Mouse (Mus musculus) right cerebral cortex, postnatal 36 days (tissue): ENCODE measurements around the gene Rgs8.

ENCODE experiments used
- DNase-seq, 2 experiments: peaks; one replicate each; pipeline ENCODE4 v3.0.0; 2022; ENCODE audit warnings: low spot score in 2 of 2, mixed read lengths in 1 of 2

Gene Rgs8

GRCm38 (mm10) chr1:153704174-153704573 is 51.3 kb downstream of the Rgs8 start:
- DNase-seq: no peak

DNA sequence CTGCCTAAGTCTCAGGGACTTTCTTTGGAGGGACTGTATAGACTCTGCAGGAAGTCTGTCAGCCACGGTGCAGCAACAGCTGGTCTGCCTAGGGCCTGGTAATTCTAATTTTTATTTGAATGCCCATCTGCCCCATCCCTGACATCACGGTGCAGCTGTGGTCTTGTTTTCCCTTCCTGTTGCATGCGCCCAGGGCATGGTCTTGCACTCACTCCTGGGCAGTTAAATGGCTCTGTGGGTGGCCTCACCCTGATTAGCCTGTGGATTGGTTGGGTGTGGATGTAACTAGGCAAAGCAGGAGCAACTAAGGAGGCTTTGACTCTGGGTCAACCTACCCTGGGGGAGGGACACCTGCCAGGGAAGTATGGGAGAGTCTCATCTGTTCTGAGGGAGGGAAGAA is 52.2 kb downstream of the Rgs8 start:
- DNase-seq: no peak

- no peak for DNase-seq
Measured at GRCm38 (mm10) chr1:153708626-153709025, 55.8 kb downstream of the Rgs8 start.

DNA sequence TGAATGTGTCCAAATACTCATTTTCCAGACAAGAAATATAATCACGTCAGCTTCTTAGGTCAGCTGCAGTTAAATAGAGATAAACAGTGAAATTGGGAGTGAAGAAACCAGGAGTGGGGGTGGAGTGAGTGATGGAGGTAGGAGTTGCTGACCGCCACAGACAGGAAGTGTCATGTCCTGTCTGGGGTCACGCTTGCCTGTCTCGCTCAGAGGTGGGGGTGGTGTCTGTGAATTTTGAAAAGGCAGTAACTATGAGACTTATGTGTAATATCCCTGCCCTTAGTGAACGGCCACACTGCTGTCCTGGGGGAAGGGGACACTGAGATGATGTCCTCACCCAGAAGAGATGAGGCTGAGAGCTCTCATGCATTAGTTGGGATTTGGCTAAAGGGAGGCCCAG is 56.6 kb downstream of the Rgs8 start:
- DNase-seq: no peak

GRCm38 (mm10) chr1:153711544-153712262 is 58.9 kb downstream of the Rgs8 start:
- no peak for DNase-seq

DNA sequence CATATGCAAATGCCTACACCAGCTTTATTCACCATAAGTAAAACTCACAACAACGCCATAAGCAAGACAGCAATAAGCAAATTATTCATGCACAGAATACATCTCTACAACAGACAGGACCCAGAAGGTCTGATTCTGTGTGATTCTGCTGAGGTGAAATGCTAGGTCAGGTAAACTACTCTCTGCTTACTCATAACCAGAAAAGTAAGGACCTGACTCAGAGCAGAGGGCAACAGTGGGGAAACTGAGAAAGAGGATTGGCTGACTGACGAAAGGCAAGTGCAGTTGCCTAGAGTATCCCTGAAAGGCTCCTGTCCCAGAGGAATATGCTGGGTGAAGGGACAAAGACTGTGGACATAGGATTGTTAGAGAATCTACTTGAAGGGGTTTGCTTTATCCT is 59.8 kb downstream of the Rgs8 start:
- no peak for DNase-seq

DNA sequence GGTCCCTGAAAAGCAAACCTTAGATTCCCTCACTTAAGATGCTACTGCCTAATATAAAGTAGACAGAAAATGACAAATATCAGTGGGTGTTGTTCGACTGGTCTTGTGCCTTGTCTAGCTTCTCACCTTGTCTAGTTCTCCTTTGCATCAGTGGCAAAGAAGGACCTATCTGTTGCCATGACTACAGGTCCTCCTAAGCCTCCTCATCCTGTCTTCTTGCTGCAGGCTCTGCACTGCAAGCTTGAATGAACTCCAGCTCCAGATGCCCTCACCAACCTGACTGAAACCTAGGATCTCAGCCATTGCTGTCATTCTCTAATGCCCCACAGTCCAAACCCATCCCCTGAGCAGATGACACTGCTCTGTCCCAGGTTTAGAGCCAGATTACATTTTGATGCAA is 65.2 kb downstream of the Rgs8 start:
- DNase-seq: no peak

GRCm38 (mm10) chr1:153720935-153721334 is 68.1 kb downstream of the Rgs8 start:
- no peak for DNase-seq

DNA sequence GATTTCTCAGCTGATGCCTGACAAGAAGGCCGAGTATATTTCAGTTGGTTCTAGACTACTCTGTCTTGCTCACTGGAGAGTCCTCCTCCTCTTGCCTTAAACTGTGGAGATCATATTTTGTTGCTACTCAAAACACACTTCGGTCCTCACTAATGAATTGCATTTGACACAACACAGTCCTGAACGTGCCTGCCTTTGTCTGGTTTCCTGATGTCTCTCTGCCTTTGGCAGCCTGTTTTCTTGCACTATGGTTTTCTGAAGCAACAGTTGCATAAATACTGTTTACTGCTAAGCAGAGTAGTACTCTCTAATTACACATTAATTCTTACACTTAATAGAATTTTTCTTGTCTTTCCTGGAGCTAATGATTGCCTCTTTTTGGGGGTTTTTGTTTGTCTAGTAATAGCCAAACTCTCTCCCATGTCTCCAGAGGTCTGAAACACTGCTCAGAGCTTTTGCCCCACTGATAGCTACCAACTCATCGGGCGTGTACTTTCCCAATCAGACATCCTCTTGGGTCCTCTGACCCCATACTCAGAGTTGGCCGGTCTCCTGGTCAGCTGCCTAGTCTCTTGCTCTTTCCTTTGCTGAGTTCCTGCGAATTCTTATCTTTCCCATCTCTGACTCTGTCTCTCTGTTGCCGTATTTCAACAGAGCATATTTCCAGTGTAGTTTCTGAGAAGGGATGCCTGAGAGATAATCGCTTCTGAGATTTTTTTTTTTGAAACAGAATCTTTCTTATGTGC is 68.9 kb downstream of the Rgs8 start:
- no peak for DNase-seq

GRCm38 (mm10) chr1:153723426-153723825 is 70.6 kb downstream of the Rgs8 start:
- DNase-seq: no peak

DNA sequence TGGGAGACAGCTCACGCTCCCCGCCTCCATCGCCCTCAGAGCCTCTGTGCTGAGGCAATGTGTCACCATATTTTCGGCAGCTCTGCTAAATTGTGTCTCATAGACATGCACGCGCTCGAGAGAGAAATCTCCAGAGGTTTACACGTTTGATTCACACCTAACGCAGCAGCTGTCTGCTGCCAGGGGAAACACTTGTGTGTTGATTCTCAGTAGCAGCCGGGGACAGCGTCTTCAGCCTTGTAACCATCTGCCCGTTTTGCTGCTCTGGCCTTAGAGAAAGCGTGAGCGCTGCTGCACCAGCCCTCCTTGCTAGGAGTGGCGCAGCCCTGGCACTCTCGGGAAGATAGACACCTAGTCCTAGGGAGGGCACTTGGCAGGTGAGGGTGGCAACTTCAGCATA is 73.8 kb downstream of the Rgs8 start:
- peak; percentile 33 for DNase-seq

DNA sequence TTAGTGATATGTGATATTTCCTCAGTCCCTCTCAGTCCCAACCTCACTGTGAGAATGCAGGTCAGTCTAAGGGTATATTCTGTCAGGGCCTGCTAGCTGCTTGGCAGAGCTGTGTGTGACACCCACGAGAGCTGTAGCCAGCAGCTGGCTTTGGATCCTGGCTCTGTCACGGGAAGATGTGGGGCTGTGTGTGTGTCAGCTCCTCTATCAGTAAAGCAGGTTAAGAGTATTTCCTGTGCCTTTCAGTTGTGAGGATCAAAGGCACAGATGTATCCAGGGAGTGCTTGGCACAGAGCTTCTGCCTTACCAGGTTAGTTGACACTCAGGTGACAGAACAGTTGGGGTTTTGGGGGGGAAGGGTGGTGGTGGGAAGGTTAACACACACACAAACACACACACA is 77.0 kb downstream of the Rgs8 start:
- DNase-seq: no peak

GRCm38 (mm10) chr1:153730671-153731070 is 77.8 kb downstream of the Rgs8 start:
- no peak for DNase-seq

DNA sequence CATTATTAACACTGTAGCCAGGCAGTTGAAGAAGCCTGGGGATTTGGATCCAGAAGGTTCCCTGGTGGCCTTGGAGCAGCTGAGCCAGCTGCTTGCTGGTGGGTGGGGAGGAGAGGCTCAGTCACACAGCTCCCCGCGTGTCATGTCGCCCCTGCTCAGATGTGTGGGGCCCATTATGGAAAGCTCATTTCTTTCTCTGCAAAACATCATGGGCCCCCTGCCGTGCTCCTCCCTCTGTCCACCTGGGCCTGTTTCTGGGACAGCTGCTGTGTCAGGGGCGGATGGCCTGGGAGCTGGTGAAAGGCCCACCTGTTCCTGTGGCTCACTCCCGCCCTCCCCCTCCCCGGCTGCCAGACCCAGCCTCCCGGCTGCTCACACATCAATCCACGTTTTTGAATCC is 80.4 kb downstream of the Rgs8 start:
- DNase-seq: no peak

DNA sequence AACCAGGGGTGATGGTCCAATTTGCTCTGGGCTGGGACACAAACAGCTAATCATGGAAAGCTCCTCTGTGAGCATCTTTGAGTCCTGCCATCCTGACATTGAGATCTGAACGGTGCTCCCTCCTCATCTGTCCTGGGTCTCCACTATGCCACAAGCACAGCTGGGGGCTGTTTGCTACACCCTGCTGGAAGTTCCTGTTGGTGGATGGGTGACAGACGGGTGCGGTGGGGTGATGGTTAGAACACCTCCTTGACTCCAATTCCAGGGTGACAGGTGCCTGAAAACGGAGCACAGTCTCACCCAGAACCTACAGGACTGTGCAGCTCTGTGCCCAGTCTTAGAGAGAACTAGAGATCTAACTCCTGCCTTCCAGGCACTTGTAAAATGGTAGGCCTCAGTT is 82.0 kb downstream of the Rgs8 start:
- DNase-seq: no peak

DNA sequence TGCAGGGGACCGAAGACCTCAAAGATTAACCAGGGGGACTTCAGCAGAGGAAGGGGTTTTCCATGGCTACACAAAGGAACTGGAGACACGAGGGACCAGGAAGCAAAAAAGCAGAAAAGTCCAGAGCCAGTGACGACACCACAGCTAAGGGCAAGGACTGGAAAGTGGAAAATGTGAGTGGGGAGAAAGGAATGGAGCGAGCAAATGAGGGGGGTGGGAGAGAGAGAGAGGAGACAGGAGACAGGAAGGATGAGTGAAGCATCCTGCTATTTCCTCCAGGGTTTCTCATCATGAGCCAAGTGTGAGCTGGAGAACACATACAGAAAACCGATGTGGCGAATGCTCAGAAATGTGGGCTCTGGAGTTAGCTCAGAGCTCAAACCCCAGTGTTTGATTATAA is 83.3 kb downstream of the Rgs8 start:
- no peak for DNase-seq

DNA sequence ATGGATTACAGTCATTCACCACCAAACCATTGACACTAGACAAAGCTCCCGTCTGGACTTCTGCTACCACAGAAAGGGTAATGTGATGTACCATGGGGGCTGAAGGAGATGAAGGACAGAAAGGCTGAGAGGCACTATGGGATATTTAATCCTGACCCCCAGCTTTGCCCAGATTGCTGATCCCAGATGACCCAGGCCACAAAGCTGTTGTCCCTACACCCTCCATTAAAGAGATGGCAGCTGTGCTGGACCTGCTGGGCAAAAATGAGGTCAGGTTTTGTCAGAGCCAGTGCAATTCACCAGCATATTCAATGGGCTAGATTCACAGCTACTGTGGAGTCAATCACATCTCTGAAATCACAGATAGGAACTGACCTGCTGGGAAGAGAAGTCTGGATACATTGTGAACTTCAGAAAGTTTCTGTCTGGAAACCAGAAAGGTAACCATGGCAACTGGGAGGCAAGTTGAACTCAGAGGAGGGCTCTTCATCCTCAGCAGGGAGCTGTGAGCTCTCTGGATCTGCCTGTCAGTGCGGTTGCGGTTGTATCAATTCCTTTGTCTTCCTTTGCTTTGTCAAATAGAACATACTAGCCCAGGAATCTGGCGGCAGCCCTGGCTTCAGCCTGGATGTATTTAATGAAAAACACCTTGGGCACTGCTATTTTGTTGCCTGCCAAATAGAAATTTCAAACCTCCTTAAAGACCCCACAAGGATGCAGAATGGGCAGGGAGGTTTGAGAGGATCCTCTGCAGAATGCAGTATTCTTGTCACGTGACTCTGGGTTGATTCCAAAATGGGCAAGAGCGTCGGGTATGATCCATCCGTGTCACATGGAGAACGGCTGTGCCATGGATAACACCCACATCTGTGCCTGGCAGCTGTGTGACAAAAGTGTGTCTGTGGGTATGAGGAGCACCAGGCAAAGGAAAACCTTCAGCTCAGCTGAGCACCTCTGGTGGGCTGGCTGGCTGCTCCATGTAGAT is 84.6 kb downstream of the Rgs8 start:
- DNase-seq: peak in 1 of 2 experiments; percentile 28

- no peak for DNase-seq
Measured at GRCm38 (mm10) chr1:153739437-153740015, 86.7 kb downstream of the Rgs8 start.

DNA sequence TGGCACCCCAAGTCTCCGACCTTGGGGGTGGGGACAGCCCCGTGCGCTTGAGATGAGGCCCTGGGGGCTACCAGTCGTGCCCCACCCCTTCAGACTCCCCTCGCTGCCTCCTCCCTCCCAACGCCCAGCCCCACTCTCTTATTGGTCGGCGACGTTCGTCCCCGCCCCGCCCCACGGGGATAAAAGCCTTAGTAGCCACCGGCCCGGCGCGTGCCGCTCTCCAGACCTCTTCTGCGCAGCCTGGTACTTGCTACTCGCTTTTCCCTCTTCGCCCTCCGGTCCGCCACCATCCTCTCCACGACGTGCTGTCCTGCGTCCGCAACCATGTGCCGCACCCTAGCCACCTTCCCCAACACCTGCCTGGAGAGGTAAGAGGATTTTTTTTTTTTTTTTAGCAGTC is 87.3 kb downstream of the Rgs8 start, which contains the start of gene Rgs16:
TSS of gene Rgs16 (plus strand) at position 205 of the 400 bp plus-strand sequence.
- DNase-seq: peak; percentile 37 to 52

GRCm38 (mm10) chr1:153740775-153741400 is 88.1 kb downstream of the Rgs8 start:
- no peak for DNase-seq
